24 mouse cellular contexts compared by ENCODE assay signal in genomic region chr11:101378926-101379325, GRCm38 (mm10). TPM values are rescaled to one million over a fixed set of nuclear protein-coding genes. Genes with fewer than 3 reads are reported as not detected.
DNase-seq lines count a peak whose midpoint lies in the region; ATAC-seq and TF ChIP-seq lines count a peak whose summit lies in the region.
"Had no signal": no experiment of that assay in that cellular context is flagged by ENCODE, and none has a peak within 500 bp of the region (broad histone marks: within the 10 kb centered on the region; RNA-seq: fewer than 3 reads in every experiment).

No protein-coding gene starts in this region.

- H3K9ac ChIP-seq in liver, postnatal 0 days (replicated peaks) = no peak overlapping the region
- H3K9ac ChIP-seq: forebrain, embryonic 13.5 days; hindbrain, embryonic 15.5 days; limb, embryonic 12.5 days; midbrain, embryonic 13.5 days had no signal

- H3K36me3 ChIP-seq in liver, postnatal 0 days (replicated peaks; ENCODE audit: insufficient read depth, low read length) = 0 out of 2 replicates have a peak, but pooled peaks cover 5% of the 10 kb centered on the region
- H3K36me3 ChIP-seq: G1E; hindbrain, embryonic 15.5 days; limb, embryonic 12.5 days; midbrain, embryonic 13.5 days had no signal

- H3K27me3 ChIP-seq in liver, postnatal 0 days (ENCODE audit: insufficient read depth, low read length) = no peaks in the 10 kb centered on the region
- H3K27me3 ChIP-seq: forebrain, embryonic 13.5 days; hindbrain, embryonic 15.5 days; limb, embryonic 12.5 days; midbrain, embryonic 13.5 days had no signal

- peak; percentile 4; the same call in 1 of the 2 replicates for TF ChIP-seq EP300 in liver, postnatal 0 days (IDR thresholded peaks at IDR 0.05; ENCODE audit: low read depth)

- WGBS in liver, postnatal 0 days (ENCODE audit: insufficient replicate concordance) = 49% methylated on average over 6 of the region's 6 CpGs

- no peak overlapping the region for H3K4me3 ChIP-seq in liver, postnatal 0 days (ENCODE audit: low read depth, low read length)
- H3K4me3 ChIP-seq: forebrain, embryonic 13.5 days; heart, adult 2 months; hindbrain, embryonic 15.5 days; limb, embryonic 12.5 days; midbrain, embryonic 13.5 days had no signal

- H3K27ac ChIP-seq in liver, postnatal 0 days (ENCODE audit: low read depth) = peak overlapping the region; percentile 12; the same call in 1 of the 2 replicates
- H3K27ac ChIP-seq: forebrain, embryonic 13.5 days; heart, adult 2 months; hindbrain, embryonic 15.5 days; limb, embryonic 12.5 days; midbrain, embryonic 13.5 days had no signal

- no peak for TF ChIP-seq CTCF in liver, postnatal 0 days (IDR thresholded peaks at IDR 0.05; ENCODE audit: low read depth)

- peak; percentile 64 for ATAC-seq in liver, postnatal 0 days
- ATAC-seq: forebrain, embryonic 13.5 days; midbrain, embryonic 13.5 days had no signal

- H3K4me1 ChIP-seq in liver, postnatal 0 days (ENCODE audit: insufficient read depth) = no peaks in the 10 kb centered on the region; the same call in 1 of the 2 replicates
- H3K4me1 ChIP-seq: hindbrain, embryonic 15.5 days; limb, embryonic 12.5 days had no signal

- H3K9me3 ChIP-seq in liver, postnatal 0 days (ENCODE audit: low read length) = no peaks in the 10 kb centered on the region
- H3K9me3 ChIP-seq: forebrain, embryonic 13.5 days; G1E; hindbrain, embryonic 15.5 days; limb, embryonic 12.5 days; midbrain, embryonic 13.5 days had no signal

- peak; percentile 57 for DNase-seq in adrenal gland, postnatal 14 days
- no peak for DNase-seq in adrenal gland, adult 18-20 months (ENCODE audit: low spot score in 2 of 2)
- peak; percentile 68 for DNase-seq in liver, postnatal 0 days
- no peak for DNase-seq in liver
- peak; percentile 46 to 70 for DNase-seq in kidney, adult 8-10 months
- DNase-seq in skeletal muscle tissue, adult 2 months (ENCODE audit: low read depth, low spot score) = peak; percentile 13
- no peak for DNase-seq in cerebellum, adult 8-10 months
- DNase-seq in right cerebral cortex, postnatal 14 days = no peak
- DNase-seq: cerebellum, adult 18-20 months; cerebellum, postnatal 36 days; gastrocnemius, postnatal 10 days; heart, adult 2 months; heart, postnatal 36 days; lung, postnatal 14 days had no signal

- H3K4me2 ChIP-seq in liver, postnatal 0 days (ENCODE audit: low read depth, low read length) = no peak overlapping the region
- H3K4me2 ChIP-seq: forebrain, embryonic 13.5 days; hindbrain, embryonic 15.5 days; limb, embryonic 12.5 days; midbrain, embryonic 13.5 days had no signal

RNA-seq across cellular contexts. Expression of gene G6pc, which starts 11.6 kb away (rescaled TPM):
- total RNA-seq in adrenal gland, postnatal 14 days (2021) = 8.4 and 26.4 TPM in 2 replicates
- 10 to 100 TPM; 13.0 to 27.5 TPM for total RNA-seq in adrenal gland, adult 18-20 months (2021)
- 97.9 and 206 TPM in 2 replicates for polyA plus RNA-seq in liver, postnatal 0 days (2015; fragmentation: Nextera tagmentation; extraction: Ambion mirVana)
- total RNA-seq: heart, adult 2 months; heart, postnatal 36 days; layer of hippocampus, postnatal 10 days; left cerebral cortex, adult 8-10 months; megakaryocyte, adult 5-6 weeks had no signal
- polyA plus RNA-seq: forebrain, embryonic 13.5 days; G1E; heart, adult 2 months; heart, embryonic 14.5 days; hindbrain, embryonic 15.5 days; limb, embryonic 12.5 days; midbrain, embryonic 13.5 days; neural tube, embryonic 14.5 days had no signal

RNA-seq across cellular contexts. Expression of gene Aarsd1, which starts 38.5 kb away (rescaled TPM):
- 41.9 and 44.8 TPM in 2 replicates for total RNA-seq in adrenal gland, postnatal 14 days (2021)
- total RNA-seq in adrenal gland, adult 18-20 months (2021) = 10 to 100 TPM; 29.1 to 38.1 TPM
- 23.7 and 24.2 TPM in 2 replicates for polyA plus RNA-seq in liver, postnatal 0 days (2015; fragmentation: Nextera tagmentation; extraction: Ambion mirVana)

RNA-seq across cellular contexts. Expression of gene Gm27029, which starts 45.7 kb away (rescaled TPM):
- 3.9 and 6.0 TPM in 2 replicates for total RNA-seq in adrenal gland, postnatal 14 days (2021)
- 1 to 10 TPM; 2.7 to 4.7 TPM for total RNA-seq in adrenal gland, adult 18-20 months (2021)
- 0.49 and 1.5 TPM in 2 replicates for polyA plus RNA-seq in liver, postnatal 0 days (2015; fragmentation: Nextera tagmentation; extraction: Ambion mirVana)

RNA-seq across cellular contexts. Expression of gene Rundc1, which starts 46.0 kb away (rescaled TPM):
- 19.6 and 20.9 TPM in 2 replicates for total RNA-seq in adrenal gland, postnatal 14 days (2021)
- 10 to 100 TPM; 28.2 TPM for total RNA-seq in adrenal gland, adult 18-20 months (2021)
- polyA plus RNA-seq in liver, postnatal 0 days (2015; fragmentation: Nextera tagmentation; extraction: Ambion mirVana) = 4.3 and 4.4 TPM in 2 replicates

RNA-seq across cellular contexts. Expression of gene Ptges3l, which starts 46.2 kb away (rescaled TPM):
- total RNA-seq in adrenal gland, postnatal 14 days (2021) = 3.2 and 5.3 TPM in 2 replicates
- total RNA-seq in adrenal gland, adult 18-20 months (2021) = 1 to 10 TPM; 6.1 TPM
- polyA plus RNA-seq in liver, postnatal 0 days (2015; fragmentation: Nextera tagmentation; extraction: Ambion mirVana) = 0.65 and 1.0 TPM in 2 replicates

Comparison
In these comparisons a context has a peak if more than half of its experiments do, and no peak if none do; other contexts are left out.
1. DNase-seq: peak in adrenal gland, postnatal 14 days (single experiment), liver, postnatal 0 days (single experiment), kidney, adult 8-10 months (2 of 2) and skeletal muscle tissue, adult 2 months (single experiment); none in adrenal gland, adult 18-20 months (0 of 2), liver (single experiment), cerebellum, adult 8-10 months (single experiment) and right cerebral cortex, postnatal 14 days (single experiment).